Mouse (Mus musculus): ENCODE measurements at regions not wholly inside any gene's neighbourhood (a gene's known extent, or its start where the extent isn't known, plus 50 kb on each side); places are given as distances from the start of the nearest gene placed in this dataset.

- no peaks in the 10 kb centered on the region for H3K9me3 ChIP-seq (replicated peaks)
- WGBS = 93% methylated on average over 3 of the region's 3 CpGs
- no peak overlapping the region for H3K27ac ChIP-seq
- H3K4me1 ChIP-seq = no peaks in the 10 kb centered on the region
- no peak for ATAC-seq
- H3K9ac ChIP-seq = no peak overlapping the region
- no peak overlapping the region for H3K4me2 ChIP-seq
- H3K27me3 ChIP-seq = no peaks in the 10 kb centered on the region
- H3K36me3 ChIP-seq (ENCODE audit: poor library complexity, severe bottlenecking) = no peaks in the 10 kb centered on the region
- no peak overlapping the region for H3K4me3 ChIP-seq
Observed at GRCm38 (mm10) chr11:94850129-94850528, 67.6 kb upstream of the Tmem92 start.

DNA sequence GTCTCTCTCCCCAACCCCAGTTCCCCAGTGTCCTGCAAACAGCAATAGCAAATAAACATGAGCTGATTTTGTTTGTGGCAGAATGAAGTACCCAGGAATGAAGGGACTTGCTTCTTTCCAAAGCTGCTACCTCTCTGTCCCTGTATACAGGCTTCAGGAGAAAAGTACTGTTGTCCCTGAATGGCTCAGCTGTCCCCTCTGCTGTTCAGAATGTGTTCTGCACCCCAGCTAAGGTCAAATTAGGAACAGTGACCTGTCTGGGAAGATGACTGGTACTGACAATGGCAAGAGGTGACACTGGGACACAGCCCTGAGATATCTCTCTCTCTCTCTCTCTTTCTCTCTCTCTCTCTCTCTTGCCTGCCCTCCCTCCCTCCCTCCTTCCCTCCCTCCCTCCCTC lies 56.6 kb upstream of the Tmem92 start:
- H3K36me3 ChIP-seq (ENCODE audit: poor library complexity, severe bottlenecking) = no peaks in the 10 kb centered on the region
- H3K4me1 ChIP-seq = no peaks in the 10 kb centered on the region
- H3K9me3 ChIP-seq (replicated peaks) = no peaks in the 10 kb centered on the region
- no peak overlapping the region for H3K4me3 ChIP-seq
- ATAC-seq = no peak
- no peak overlapping the region for H3K4me2 ChIP-seq
- no peaks in the 10 kb centered on the region for H3K27me3 ChIP-seq
- H3K27ac ChIP-seq = no peak overlapping the region
- no peak overlapping the region for H3K9ac ChIP-seq

DNA sequence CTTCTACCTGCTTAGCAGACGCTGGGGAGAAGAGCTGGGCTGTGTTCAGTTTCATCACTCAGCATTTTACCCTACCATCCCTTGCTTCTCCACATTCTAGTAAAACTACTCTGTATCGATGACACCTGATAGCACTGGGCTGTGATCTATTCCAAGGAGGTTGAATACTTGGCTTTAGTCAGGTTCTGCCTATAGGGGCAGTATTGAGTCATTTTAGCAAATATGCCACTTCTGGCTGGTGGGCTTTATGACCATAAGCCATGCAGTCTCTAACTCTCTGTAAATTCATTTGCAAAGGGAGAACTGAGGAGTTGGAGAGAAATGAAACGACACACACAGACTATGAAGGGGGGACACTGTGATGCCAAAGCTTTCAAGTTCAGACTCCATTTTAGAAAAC lies 55.6 kb upstream of the Tmem92 start:
- ATAC-seq = no peak
- Histone ChIP-seq H3K36me3 (ENCODE audit: poor library complexity, severe bottlenecking) (no peaks in the 10 kb centered on the region), H3K9me3 (replicated peaks) (no peaks in the 10 kb centered on the region), H3K4me2 (no peak overlapping the region), H3K9ac (no peak overlapping the region), H3K27me3 (no peaks in the 10 kb centered on the region), H3K4me1 (no peaks in the 10 kb centered on the region), H3K27ac (no peak overlapping the region), H3K4me3 (no peak overlapping the region)
- 58% methylated on average over 3 of the region's 3 CpGs for WGBS

GRCm38 (mm10) chr11:94836347-94836746 lies 53.8 kb upstream of the Tmem92 start:
- H3K27ac ChIP-seq = no peak overlapping the region
- no peaks in the 10 kb centered on the region for H3K36me3 ChIP-seq (ENCODE audit: poor library complexity, severe bottlenecking)
- no peaks in the 10 kb centered on the region for H3K9me3 ChIP-seq (replicated peaks)
- H3K4me1 ChIP-seq = no peaks in the 10 kb centered on the region
- no peak for ATAC-seq
- no peaks in the 10 kb centered on the region for H3K27me3 ChIP-seq
- no peak overlapping the region for H3K4me2 ChIP-seq
- no peak overlapping the region for H3K9ac ChIP-seq
- no peak overlapping the region for H3K4me3 ChIP-seq

GRCm38 (mm10) chr11:94832246-94832985 lies 49.9 kb upstream of the Tmem92 start:
- Histone ChIP-seq H3K27me3 (no peaks in the 10 kb centered on the region), H3K27ac (no peak overlapping the region), H3K4me1 (no peaks in the 10 kb centered on the region), H3K9ac (no peak overlapping the region), H3K4me3 (no peak overlapping the region), H3K9me3 (replicated peaks) (no peaks in the 10 kb centered on the region), H3K36me3 (ENCODE audit: poor library complexity, severe bottlenecking) (no peaks in the 10 kb centered on the region), H3K4me2 (no peak overlapping the region)
- ATAC-seq = no peak
- 25% methylated on average over 13 of the region's 13 CpGs for WGBS

Data from forebrain, embryonic 13.5 days (tissue).